Mouse (Mus musculus) kidney, embryonic 16.5 days (tissue): ENCODE measurements around the gene Atad3a. TPM values are rescaled to one million over a fixed set of nuclear protein-coding genes. Genes with fewer than 3 reads are reported as not detected.
A peak's percentile ranks its signal among the peaks of the same experiment; 100 is the strongest.
"Not testable (repeated sequence)": the region's sequence is repeated elsewhere in the genome, so short reads cannot be mapped to it uniquely, and the experiment has no call there.

Experiments
- ATAC-seq: fragments of 200-750 bp; cut with Nextera tagmentation; 2 replicates; pipeline ENCODE4 v1.8.0; 2017; ENCODE audit warnings: moderate TSS enrichment; ENCODE audit not compliant: low FRiP score, low TSS enrichment
- H3K27ac ChIP-seq: fragments of 300-500 bp; sonication (generic); 2 replicates; pipeline ENCODE4 v1.5.1; 2014; ENCODE audit warnings: low read length
- H3K27me3 ChIP-seq: fragments of 300-500 bp; sonication (generic); 2 replicates; pipeline ENCODE4 v1.6.1; 2014; ENCODE audit warnings: low read length, control low read depth, mixed read lengths; ENCODE audit not compliant: insufficient read depth
- H3K36me3 ChIP-seq: fragments of 300-500 bp; sonication (generic); 2 replicates; pipeline ENCODE4 v1.6.1; 2014; ENCODE audit warnings: low read length, control low read depth, mixed read lengths; ENCODE audit not compliant: insufficient read depth
- H3K4me1 ChIP-seq: fragments of 300-500 bp; sonication (generic); 2 replicates; pipeline ENCODE4 v1.6.1; 2014; ENCODE audit warnings: low read length, control low read depth, mixed read lengths; ENCODE audit not compliant: insufficient read depth
- H3K4me2 ChIP-seq: fragments of 300-500 bp; sonication (generic); replicated peaks from 2 replicates; pipeline ENCODE4 v1.6.1; 2014; ENCODE audit warnings: low read depth, low read length
- H3K4me3 ChIP-seq: fragments of 300-500 bp; sonication (generic); 2 replicates; pipeline ENCODE4 v1.5.1; 2014; ENCODE audit warnings: mild to moderate bottlenecking, low read length
- H3K9ac ChIP-seq: fragments of 300-500 bp; sonication (generic); replicated peaks from 2 replicates; pipeline ENCODE4 v1.6.1; 2014; ENCODE audit warnings: low read length
- H3K9me3 ChIP-seq: fragments of 300-500 bp; sonication (generic); 2 replicates; pipeline ENCODE4 v1.6.1; 2016; ENCODE audit warnings: low read length, control low read depth
- WGBS: fragments of 180-500 bp; shearing (Covaris S2); extraction: QIAGEN DNeasy Blood & Tissue Kit; methylation state at CpG from one replicate; pipeline ENCODE4 v1.1.7; 2014; 5-methylcytosine and 5-hydroxymethylcytosine counted together
- polyA plus RNA-seq: library from polyadenylated mRNA; unstranded; fragments of >200 nt; fragmentation: Nextera tagmentation; extraction: Ambion mirVana; gene quantifications from 2 replicates; pipeline ENCODE4 v1.2.1, GENCODE M21; 2015

Gene Atad3a
- polyA plus RNA-seq, 1 experiment from 2014 or later: 142 TPM

- H3K4me3 ChIP-seq: no peak overlapping the region
These were observed 18.2 kb downstream of the Atad3a start for GRCm38 (mm10) chr4:155742684-155743083.

GRCm38 (mm10) chr4:155740681-155741080 is 20.2 kb downstream of the Atad3a start:
- H3K4me2 ChIP-seq, H3K4me3 ChIP-seq, H3K9ac ChIP-seq, H3K4me1 ChIP-seq, H3K27me3 ChIP-seq, H3K9me3 ChIP-seq, H3K27ac ChIP-seq, ATAC-seq: not testable (repeated sequence)
- WGBS: 84% methylated on average over 10 of the region's 10 CpGs
- H3K36me3 ChIP-seq: peaks cover 57% of the 10 kb centered on the region

More at GRCm38 (mm10) chr4:155742684-155743083, 18.2 kb downstream of the Atad3a start:
- Histone ChIP-seq H3K4me1 (no peaks in the 10 kb centered on the region), H3K9me3 (no peaks in the 10 kb centered on the region), H3K36me3 (peaks cover 63% of the 10 kb centered on the region), H3K4me2 (no peak overlapping the region), H3K27me3 (no peaks in the 10 kb centered on the region), H3K9ac (no peak overlapping the region), H3K27ac (no peak overlapping the region)
- ATAC-seq: no peak
- 92% methylated on average over 5 of the region's 5 CpGs for WGBS

- ATAC-seq: no peak; the same call in 1 of the 2 replicates
- H3K9me3 ChIP-seq: no peaks in the 10 kb centered on the region
- no peak overlapping the region for H3K4me3 ChIP-seq
- H3K27me3 ChIP-seq: no peaks in the 10 kb centered on the region
- H3K9ac ChIP-seq: no peak overlapping the region
- peaks cover 50% of the 10 kb centered on the region for H3K36me3 ChIP-seq
- peaks cover 10% of the 10 kb centered on the region for H3K4me1 ChIP-seq
- H3K4me2 ChIP-seq: no peak overlapping the region
- H3K27ac ChIP-seq: no peak overlapping the region
- 86% methylated on average over 37 of the region's 37 CpGs for WGBS
These were observed 20.9 kb downstream of the Atad3a start for GRCm38 (mm10) chr4:155739741-155740636.

- Histone ChIP-seq H3K4me1 (peaks cover 10% of the 10 kb centered on the region), H3K9ac (no peak overlapping the region), H3K27ac (no peak overlapping the region), H3K36me3 (peaks cover 42% of the 10 kb centered on the region), H3K9me3 (no peaks in the 10 kb centered on the region), H3K4me2 (no peak overlapping the region), H3K4me3 (no peak overlapping the region), H3K27me3 (no peaks in the 10 kb centered on the region)
- no peak for ATAC-seq
- WGBS: 91% methylated on average over 6 of the region's 6 CpGs
These were observed 21.7 kb downstream of the Atad3a start for GRCm38 (mm10) chr4:155739152-155739551.

GRCm38 (mm10) chr4:155738262-155738661 is 22.6 kb downstream of the Atad3a start:
- Histone ChIP-seq H3K4me1 (peaks cover 14% of the 10 kb centered on the region), H3K4me3 (no peak overlapping the region), H3K27me3 (no peaks in the 10 kb centered on the region), H3K9me3 (no peaks in the 10 kb centered on the region), H3K36me3 (peaks cover 35% of the 10 kb centered on the region), H3K9ac (0 out of 2 replicates have a peak overlapping the region, but pooled peaks have one; percentile 16), H3K27ac (no peak overlapping the region), H3K4me2 (no peak overlapping the region)
- ATAC-seq: no peak
- 56% methylated on average over 8 of the region's 8 CpGs for WGBS

GRCm38 (mm10) chr4:155736421-155736820 is 24.5 kb downstream of the Atad3a start:
- H3K36me3 ChIP-seq: peaks cover 28% of the 10 kb centered on the region
- WGBS: 93% methylated on average over 5 of the region's 5 CpGs
- H3K9me3 ChIP-seq: no peaks in the 10 kb centered on the region
- H3K27ac ChIP-seq: no peak overlapping the region
- H3K27me3 ChIP-seq: no peaks in the 10 kb centered on the region
- H3K4me3 ChIP-seq: no peak overlapping the region
- H3K9ac ChIP-seq: no peak overlapping the region
- H3K4me1 ChIP-seq: peaks cover 14% of the 10 kb centered on the region
- ATAC-seq: no peak
- H3K4me2 ChIP-seq: no peak overlapping the region

- Histone ChIP-seq H3K9ac (peak overlapping the region; percentile 83), H3K4me3 (peak overlapping the region; percentile 79), H3K9me3 (no peaks in the 10 kb centered on the region), H3K4me2 (peak overlapping the region; percentile 81), H3K4me1 (peaks cover 14% of the 10 kb centered on the region), H3K27ac (peak overlapping the region; percentile 77; the same call in 1 of the 2 replicates), H3K36me3 (peaks cover 22% of the 10 kb centered on the region; the same call in 1 of the 2 replicates), H3K27me3 (no peaks in the 10 kb centered on the region)
- ATAC-seq: no peak
- WGBS: 54% methylated on average over 5 of the region's 5 CpGs
These were observed 25.1 kb downstream of the Atad3a start for GRCm38 (mm10) chr4:155735788-155736187.

- H3K4me1 ChIP-seq: peaks cover 14% of the 10 kb centered on the region
- WGBS: under 1% methylated on average over 64 of the region's 79 CpGs
- no peaks in the 10 kb centered on the region for H3K27me3 ChIP-seq
- peak overlapping the region; percentile 81 for H3K4me2 ChIP-seq
- peak overlapping the region; percentile 79 for H3K4me3 ChIP-seq
- peak; percentile 72 for ATAC-seq
- H3K36me3 ChIP-seq: peaks cover 16% of the 10 kb centered on the region; the same call in 1 of the 2 replicates
- peak overlapping the region; percentile 77 for H3K27ac ChIP-seq
- H3K9me3 ChIP-seq: no peaks in the 10 kb centered on the region
- H3K9ac ChIP-seq: peak overlapping the region; percentile 83
These were observed 25.8 kb downstream of the Atad3a start for GRCm38 (mm10) chr4:155734951-155735702.

- no peaks in the 10 kb centered on the region for H3K27me3 ChIP-seq
- peak within 1 kb of the TSS; percentile 77 for H3K27ac ChIP-seq
- H3K36me3 ChIP-seq: peaks cover 10% of the 10 kb centered on the region; the same call in 1 of the 2 replicates
- H3K9me3 ChIP-seq: no peaks in the 10 kb centered on the region
- WGBS: 0% methylated on average over 25 of the region's 35 CpGs
- H3K4me1 ChIP-seq: peaks cover 14% of the 10 kb centered on the region
- peak within 1 kb of the TSS; percentile 81 for H3K4me2 ChIP-seq
- peak within 1 kb of the TSS; percentile 83 for H3K9ac ChIP-seq
- peak; percentile 92 for ATAC-seq
- peak within 1 kb of the TSS; percentile 79 for H3K4me3 ChIP-seq
These were observed 26.4 kb downstream of the Atad3a start, which contains the start of gene Tmem240 for GRCm38 (mm10) chr4:155734350-155734941. TSS of gene Tmem240 (plus strand) at chr4:155734800.
